Mouse (Mus musculus) kidney, adult 8-10 months (tissue): ENCODE results near the gene Atg16l2.

ENCODE experiments used
- DNase-seq, 2 experiments: peaks; one replicate each; pipeline ENCODE4 v3.0.0; 2022

Gene Atg16l2

GRCm38 (mm10) chr7:101291211-101291610 is 10.8 kb downstream of the Atg16l2 start:
- no peak for DNase-seq

GRCm38 (mm10) chr7:101290401-101290800 is 11.7 kb downstream of the Atg16l2 start:
- DNase-seq = no peak

- peak in 1 of 2 experiments; percentile 53 for DNase-seq
Measured at GRCm38 (mm10) chr7:101288436-101288835, 13.6 kb downstream of the Atg16l2 start.

GRCm38 (mm10) chr7:101287820-101288219 is 14.2 kb downstream of the Atg16l2 start:
- DNase-seq = no peak

GRCm38 (mm10) chr7:101286891-101287290 is 15.2 kb downstream of the Atg16l2 start:
- DNase-seq = no peak

GRCm38 (mm10) chr7:101284504-101284903 is 17.5 kb downstream of the Atg16l2 start:
- no peak for DNase-seq

- DNase-seq = no peak
Measured at GRCm38 (mm10) chr7:101282721-101283120, 19.3 kb downstream of the Atg16l2 start.

GRCm38 (mm10) chr7:101272466-101273160 is 29.4 kb downstream of the Atg16l2 start:
- DNase-seq = no peak

GRCm38 (mm10) chr7:101271602-101272001 is 30.4 kb downstream of the Atg16l2 start:
- no peak for DNase-seq

- DNase-seq = no peak
Measured at GRCm38 (mm10) chr7:101267457-101268259, 34.4 kb downstream of the Atg16l2 start.

GRCm38 (mm10) chr7:101263511-101263910 is 38.5 kb downstream of the Atg16l2 start:
- no peak for DNase-seq

- no peak for DNase-seq
Measured at GRCm38 (mm10) chr7:101261941-101262546, 40.0 kb downstream of the Atg16l2 start.

GRCm38 (mm10) chr7:101258482-101258881 is 43.6 kb downstream of the Atg16l2 start:
- no peak for DNase-seq

GRCm38 (mm10) chr7:101253071-101253470 is 49.0 kb downstream of the Atg16l2 start:
- DNase-seq = no peak

GRCm38 (mm10) chr7:101249173-101249572 is 52.9 kb downstream of the Atg16l2 start:
- DNase-seq = no peak

GRCm38 (mm10) chr7:101248760-101249159 is 53.3 kb downstream of the Atg16l2 start:
- no peak for DNase-seq

GRCm38 (mm10) chr7:101236712-101237473 is 65.2 kb downstream of the Atg16l2 start:
- DNase-seq = no peak

GRCm38 (mm10) chr7:101232716-101233115 is 69.3 kb downstream of the Atg16l2 start:
- no peak for DNase-seq

- no peak for DNase-seq
Measured at GRCm38 (mm10) chr7:101231458-101231857, 70.6 kb downstream of the Atg16l2 start.

GRCm38 (mm10) chr7:101229336-101229735 is 72.7 kb downstream of the Atg16l2 start:
- no peak for DNase-seq

- no peak for DNase-seq
Measured at GRCm38 (mm10) chr7:101223501-101223900, 78.5 kb downstream of the Atg16l2 start.

- no peak for DNase-seq
Measured at GRCm38 (mm10) chr7:101216724-101217123, 85.3 kb downstream of the Atg16l2 start.
